Mouse (Mus musculus): Measurements from ENCODE around the gene Nr1d1.

DNA sequence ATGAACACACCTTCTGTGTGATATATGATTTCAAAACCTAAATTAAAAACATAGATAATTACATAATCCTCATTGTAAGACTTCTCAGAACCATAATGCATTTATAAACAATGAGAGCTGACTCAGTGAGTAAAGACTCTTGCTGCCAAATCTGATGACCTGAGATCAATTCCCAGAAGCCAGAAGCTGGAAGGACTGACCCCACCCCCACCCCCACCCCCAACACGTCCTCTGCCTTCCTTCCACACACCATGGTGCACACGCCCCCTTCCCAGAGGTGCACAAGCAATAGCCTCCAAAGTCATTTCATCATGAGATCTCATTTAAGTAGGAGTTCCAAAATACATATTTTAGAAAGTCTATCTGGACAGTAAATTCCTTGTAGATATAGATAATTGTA, 54.4 kb downstream of the Nr1d1 start:
- no peak for TF ChIP-seq CTCF (IDR thresholded peaks at IDR 0.05; ENCODE audit: insufficient read depth, low read length)
- no peak for TF ChIP-seq POLR2A (IDR thresholded peaks at IDR 0.05; ENCODE audit: borderline replicate concordance, extremely low read depth, low read depth, low read length)
